Mouse (Mus musculus) liver, adult 2 months (tissue): ENCODE results near the gene Pgf.

ENCODE experiments used
- CTCF ChIP-seq: fragments of 200-500 bp; IDR thresholded peaks from 2 replicates; pipeline ENCODE4 v1.5.1; 2011; ENCODE audit warnings: low read depth, low read length, control low read depth
- POLR2A ChIP-seq: fragments of 200-500 bp; IDR thresholded peaks from 2 replicates; pipeline ENCODE4 v1.6.1; 2011; ENCODE audit warnings: low read length, control low read depth; ENCODE audit not compliant: insufficient read depth; ENCODE audit errors: extremely low read depth

DNA sequence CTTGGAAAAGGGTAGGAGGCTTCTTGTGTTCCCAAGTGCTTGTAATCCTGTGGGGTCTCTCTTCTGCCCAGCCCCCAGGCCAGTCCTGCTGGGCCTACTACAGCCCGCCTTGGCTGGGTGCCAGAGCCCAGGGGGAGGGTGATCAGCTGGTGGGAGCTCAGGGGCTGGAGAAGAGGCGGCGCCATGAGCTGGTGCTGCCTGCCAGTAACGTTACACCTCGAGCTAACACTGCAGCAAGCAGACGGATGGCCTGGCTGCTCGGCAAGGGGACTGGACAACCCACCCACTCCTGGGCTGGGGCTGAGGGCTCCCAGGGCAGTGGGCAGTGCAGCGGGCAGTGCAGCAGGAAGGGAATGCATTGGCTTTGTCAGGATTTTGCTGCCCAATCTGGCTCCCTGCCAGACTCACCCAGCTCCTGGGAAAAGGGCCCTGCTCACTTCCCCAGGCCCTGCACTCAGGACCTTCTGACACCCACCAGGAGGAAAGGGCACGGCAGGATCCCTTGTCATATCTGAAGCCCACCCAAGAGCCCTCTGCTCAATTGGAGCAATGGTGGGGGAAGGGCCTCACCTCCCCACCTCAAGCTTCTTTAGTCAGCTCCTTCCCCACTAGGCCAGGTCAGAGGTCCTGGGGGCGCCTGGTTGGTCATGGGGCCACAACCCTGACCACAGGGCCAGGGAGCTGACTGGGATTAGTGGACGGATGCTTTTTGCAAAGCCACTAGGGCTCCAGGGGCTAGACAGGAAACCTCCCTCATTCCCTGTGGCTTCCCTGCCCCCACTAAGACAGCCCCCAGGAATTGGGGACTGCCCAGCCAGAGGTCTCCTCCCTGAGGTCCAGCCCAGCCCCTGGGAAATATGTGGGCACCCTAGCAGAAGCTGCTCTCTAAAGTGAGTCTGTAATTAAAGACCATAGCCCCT, 1.4 kb downstream of the Pgf start:
- TF ChIP-seq CTCF (no peak), POLR2A (no peak)
